Mouse (Mus musculus): ENCODE results near the gene Kat2b. TPM values are rescaled to one million over a fixed set of nuclear protein-coding genes. Genes with fewer than 3 reads are reported as not detected.
"Not testable (repeated sequence)": the region's sequence is repeated elsewhere in the genome, so short reads cannot be mapped to it uniquely, and the experiment has no call there.

The Kat2b gene
- polyA plus RNA-seq (2017; shearing (Covaris generic)) = 10 to 100 TPM; 18.7 to 31.5 TPM

GRCm38 (mm10) chr17:53566161-53566918 lies at the start of gene Kat2b:
Gene Kat2b, plus strand, starts transcription at chr17:53566861.
- peak; percentile 8 for ATAC-seq

GRCm38 (mm10) chr17:53519364-53519763 lies 47.3 kb upstream of the Kat2b start:
- ATAC-seq = no peak

- no peak for ATAC-seq
Observed at GRCm38 (mm10) chr17:53520509-53520908, 46.2 kb upstream of the Kat2b start.

- ATAC-seq = no peak
Observed at GRCm38 (mm10) chr17:53528034-53528433, 38.6 kb upstream of the Kat2b start.

GRCm38 (mm10) chr17:53531160-53531559 lies 35.5 kb upstream of the Kat2b start:
- no peak for ATAC-seq

GRCm38 (mm10) chr17:53532425-53532824 lies 34.2 kb upstream of the Kat2b start:
- ATAC-seq = peak; percentile 81

- ATAC-seq = not testable (repeated sequence)
Observed at GRCm38 (mm10) chr17:53539351-53539750, 27.3 kb upstream of the Kat2b start, which contains the start of gene Pp2d1. Gene Pp2d1, minus strand, starts transcription at chr17:53539451.

- ATAC-seq = no peak
Observed at GRCm38 (mm10) chr17:53542536-53542935, 24.1 kb upstream of the Kat2b start.

- ATAC-seq = no peak
Observed at GRCm38 (mm10) chr17:53543591-53544324, 22.9 kb upstream of the Kat2b start.

GRCm38 (mm10) chr17:53551306-53552299 lies 15.1 kb upstream of the Kat2b start:
- no peak for ATAC-seq

GRCm38 (mm10) chr17:53554088-53554487 lies 12.6 kb upstream of the Kat2b start:
- peak; percentile 79 for ATAC-seq

- no peak for ATAC-seq
Observed at GRCm38 (mm10) chr17:53554813-53555212, 11.8 kb upstream of the Kat2b start.

GRCm38 (mm10) chr17:53557443-53557842 lies 9.2 kb upstream of the Kat2b start:
- ATAC-seq = peak; percentile 10

- ATAC-seq = no peak
Observed at GRCm38 (mm10) chr17:53559646-53560045, 7.0 kb upstream of the Kat2b start.

- ATAC-seq = no peak
Observed at GRCm38 (mm10) chr17:53561458-53562029, 5.1 kb upstream of the Kat2b start.

GRCm38 (mm10) chr17:53564837-53565236 lies 1.8 kb upstream of the Kat2b start:
- no peak for ATAC-seq

- ATAC-seq = peak; percentile 38
Observed at GRCm38 (mm10) chr17:53566919-53567345, 271 bp downstream of the Kat2b start.

- no peak for ATAC-seq
Observed at GRCm38 (mm10) chr17:53567346-53568101, 863 bp downstream of the Kat2b start.

- peak; percentile 68 for ATAC-seq
Observed at GRCm38 (mm10) chr17:53568118-53568517, 1.5 kb downstream of the Kat2b start.

GRCm38 (mm10) chr17:53568734-53569386 lies 2.2 kb downstream of the Kat2b start:
- ATAC-seq = no peak

- ATAC-seq = peak; percentile 55
Observed at GRCm38 (mm10) chr17:53569829-53570228, 3.2 kb downstream of the Kat2b start.
